Mouse (Mus musculus) ES-E14 (cell line): ENCODE data around the gene Plekhg5.

ENCODE experiments used
- CHD2 ChIP-seq: IDR thresholded peaks from 2 replicates; pipeline ENCODE4 v1.6.1; 2014; ENCODE audit warnings: mild to moderate bottlenecking, low read depth, low read length, inconsistent platforms
- ZNF384 ChIP-seq: IDR thresholded peaks from 2 replicates; pipeline ENCODE4 v1.6.1; 2012; ENCODE audit warnings: low read depth, low read length, inconsistent platforms

DNA sequence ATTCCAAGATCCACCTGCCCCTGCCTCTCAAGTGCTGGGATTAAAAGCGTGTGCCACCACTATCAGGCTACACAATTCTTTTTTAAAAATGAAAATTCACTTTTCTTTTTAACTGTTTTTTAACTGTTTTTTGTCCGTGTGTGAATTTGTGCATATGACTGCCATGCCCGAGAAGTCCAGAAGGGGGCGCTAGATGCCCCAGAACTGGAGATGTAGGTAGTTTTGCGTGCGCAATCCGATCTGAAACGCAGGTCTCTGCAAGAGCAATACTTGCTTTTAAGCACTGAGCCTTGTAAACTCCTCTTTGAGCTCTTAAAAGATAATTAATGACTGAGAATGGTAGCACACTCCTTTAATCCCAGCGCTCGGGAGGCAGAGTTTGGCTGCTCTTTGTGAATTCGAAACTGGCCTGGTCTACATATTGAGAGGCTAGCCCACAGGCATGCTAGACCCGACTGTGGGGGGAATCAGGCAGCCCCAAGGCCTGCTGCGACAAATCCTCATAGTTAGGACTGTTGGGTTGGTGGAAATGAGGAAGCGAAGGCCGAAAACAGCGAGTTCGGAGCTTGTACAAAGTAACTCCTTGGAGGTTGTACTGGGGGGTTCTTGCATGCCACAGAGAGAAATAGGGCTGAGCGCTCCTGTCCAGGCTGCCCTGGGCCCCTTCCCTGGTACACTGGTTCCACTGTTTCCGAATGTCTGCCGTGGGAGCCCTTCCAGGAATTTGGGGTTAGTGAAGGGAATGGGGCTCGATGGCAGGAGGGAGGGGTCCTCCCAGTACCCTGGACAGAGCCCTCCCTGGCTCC is 85.7 kb downstream of the Plekhg5 start:
- TF ChIP-seq CHD2 = no peak
- TF ChIP-seq ZNF384 = no peak
